Mouse (Mus musculus) thymus, postnatal 14 days (tissue): ENCODE measurements at regions not wholly inside any gene's neighbourhood (a gene's known extent, or its start where the extent isn't known, plus 50 kb on each side); places are given as distances from the start of the nearest gene placed in this dataset.

Source experiments
- DNase-seq: peaks from one replicate; pipeline ENCODE4 v3.0.0; 2021

GRCm38 (mm10) chr15:51104362-51104761 lies 2780.3 kb upstream of the Gm7489 start:
- DNase-seq = no peak

GRCm38 (mm10) chr15:51104796-51105195 lies 2779.9 kb upstream of the Gm7489 start:
- DNase-seq = no peak

- DNase-seq = no peak
These were observed 2779.2 kb upstream of the Gm7489 start for GRCm38 (mm10) chr15:51105359-51106008.

DNA sequence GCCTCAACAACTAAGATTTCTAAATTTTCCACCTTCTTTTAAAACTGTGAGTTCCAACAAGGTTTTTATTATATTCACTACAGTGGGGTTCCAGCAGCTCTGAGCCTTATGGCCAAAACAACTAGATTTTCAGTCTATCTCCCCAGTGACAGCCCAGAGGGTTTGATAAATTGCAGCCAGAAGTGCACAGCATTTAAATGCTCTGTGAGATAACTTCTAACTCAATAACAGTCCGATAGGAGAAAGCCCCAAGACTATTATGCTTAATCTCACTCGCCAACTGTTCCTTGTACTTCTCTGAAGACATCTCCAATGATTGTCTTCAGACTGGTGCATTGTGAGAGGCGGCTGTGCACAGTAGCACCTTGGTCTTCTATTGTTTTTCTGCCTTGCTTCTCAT lies 2774.5 kb upstream of the Gm7489 start:
- no peak for DNase-seq

GRCm38 (mm10) chr15:51125896-51126295 lies 2758.8 kb upstream of the Gm7489 start:
- no peak for DNase-seq

GRCm38 (mm10) chr15:51131017-51131416 lies 2753.7 kb upstream of the Gm7489 start:
- no peak for DNase-seq

DNA sequence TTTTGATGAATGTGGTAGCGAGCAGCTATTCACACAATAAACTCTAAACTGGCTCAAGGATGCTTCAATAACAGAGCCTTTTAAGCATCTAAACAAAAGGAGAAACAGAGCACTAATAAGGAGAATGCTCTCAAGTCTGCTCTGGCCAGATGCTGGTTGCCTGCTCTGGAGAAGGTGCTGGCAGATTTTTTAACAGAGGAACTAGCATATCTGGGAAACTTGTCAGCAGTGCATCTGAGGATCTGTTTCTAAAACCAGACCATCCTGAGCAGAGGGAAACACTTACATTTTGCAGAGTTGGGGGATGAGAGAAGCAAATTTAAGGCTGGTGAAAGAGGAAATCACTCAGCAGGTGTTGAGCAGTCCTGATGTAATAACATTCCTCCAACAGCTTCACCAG lies 2748.6 kb upstream of the Gm7489 start:
- no peak for DNase-seq

GRCm38 (mm10) chr15:51139507-51139906 lies 2745.2 kb upstream of the Gm7489 start:
- no peak for DNase-seq

GRCm38 (mm10) chr15:51173976-51174620 lies 2710.6 kb upstream of the Gm7489 start:
- DNase-seq = no peak

GRCm38 (mm10) chr15:51176466-51176865 lies 2708.2 kb upstream of the Gm7489 start:
- DNase-seq = no peak

- DNase-seq = no peak
These were observed 2695.6 kb upstream of the Gm7489 start for GRCm38 (mm10) chr15:51189134-51189533.

GRCm38 (mm10) chr15:51197466-51198158 lies 2687.1 kb upstream of the Gm7489 start:
- DNase-seq = no peak

DNA sequence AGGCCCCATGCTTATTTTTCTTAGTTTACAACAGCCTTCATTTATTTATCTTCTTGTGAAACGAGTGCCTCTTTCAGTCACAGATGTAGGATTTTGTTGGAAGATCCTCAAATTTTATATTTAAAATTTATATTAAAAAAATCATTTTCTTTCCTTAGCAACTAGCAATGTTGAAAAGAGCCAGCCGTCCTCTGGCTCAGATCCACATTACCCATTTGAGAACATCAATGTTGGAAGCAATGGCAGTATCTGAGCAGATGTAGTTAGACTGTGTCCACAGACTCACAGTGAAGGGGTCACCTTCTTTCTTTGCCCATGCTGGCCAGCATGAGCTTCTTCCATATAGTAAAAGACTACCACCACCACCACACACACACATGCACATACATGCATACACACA lies 2681.4 kb upstream of the Gm7489 start:
- DNase-seq = no peak

- DNase-seq = no peak
These were observed 2678.7 kb upstream of the Gm7489 start for GRCm38 (mm10) chr15:51206050-51206449.

DNA sequence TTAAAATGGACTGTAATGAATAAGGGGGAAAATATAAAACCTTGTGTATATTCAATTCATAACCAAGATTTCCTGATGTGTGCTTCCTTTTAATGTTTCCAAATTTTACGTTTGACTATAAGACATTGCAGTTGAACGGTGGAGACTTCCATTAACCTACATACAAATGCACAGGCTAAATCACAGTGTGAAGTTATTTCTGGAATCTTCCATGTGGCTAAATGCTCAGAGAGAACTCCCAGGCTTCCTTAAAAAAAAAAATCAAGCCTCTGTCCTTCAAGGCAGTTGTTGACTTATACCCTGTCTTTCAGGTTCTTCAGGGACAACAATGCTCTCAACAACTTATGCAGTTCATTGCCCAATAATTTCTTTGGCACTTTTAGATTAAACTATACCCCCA lies 2677.9 kb upstream of the Gm7489 start:
- DNase-seq = no peak

DNA sequence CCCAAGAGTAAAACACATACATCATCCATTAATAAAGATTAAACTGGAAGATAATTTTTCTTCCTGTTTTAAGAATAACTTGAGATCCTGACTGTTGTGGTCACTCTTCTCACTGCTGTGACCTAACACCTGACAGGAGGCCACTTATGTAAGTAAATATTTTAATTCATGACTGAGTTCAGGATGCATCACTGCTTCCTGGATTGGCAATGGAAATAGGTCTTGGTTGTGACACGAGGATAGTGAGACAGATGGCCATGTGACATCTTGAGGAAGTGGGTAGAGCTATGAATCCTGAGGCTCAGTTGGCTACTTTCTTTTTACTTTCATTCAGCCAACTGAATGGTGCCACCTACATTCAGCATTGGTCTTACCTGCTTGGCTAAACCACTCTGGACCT lies 2649.8 kb upstream of the Gm7489 start:
- no peak for DNase-seq

- DNase-seq = no peak
These were observed 2640.1 kb upstream of the Gm7489 start for GRCm38 (mm10) chr15:51244596-51244995.

DNA sequence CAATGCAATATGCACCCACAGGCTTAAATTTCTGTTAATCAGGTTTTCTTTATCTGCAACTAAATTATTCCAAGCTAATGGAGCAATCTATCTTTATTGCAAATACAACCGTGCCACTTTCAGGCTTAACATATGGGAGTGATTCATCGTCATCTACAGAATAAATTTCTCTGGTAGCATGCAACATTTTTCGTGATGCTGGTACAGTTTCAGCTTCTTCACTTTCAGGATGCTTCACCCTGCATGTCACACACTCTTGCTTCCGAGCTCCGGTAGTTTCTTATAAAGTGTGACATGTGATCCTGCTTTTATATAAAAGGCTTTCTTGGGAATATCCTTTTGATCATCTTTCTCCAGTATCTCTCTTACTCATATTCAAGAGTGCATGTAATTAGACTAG lies 2637.4 kb upstream of the Gm7489 start:
- no peak for DNase-seq

- DNase-seq = no peak
These were observed 2636.5 kb upstream of the Gm7489 start for GRCm38 (mm10) chr15:51248034-51248788.

- DNase-seq = no peak
These were observed 2636.0 kb upstream of the Gm7489 start for GRCm38 (mm10) chr15:51248789-51249040.

GRCm38 (mm10) chr15:51254143-51254542 lies 2630.6 kb upstream of the Gm7489 start:
- DNase-seq = no peak

DNA sequence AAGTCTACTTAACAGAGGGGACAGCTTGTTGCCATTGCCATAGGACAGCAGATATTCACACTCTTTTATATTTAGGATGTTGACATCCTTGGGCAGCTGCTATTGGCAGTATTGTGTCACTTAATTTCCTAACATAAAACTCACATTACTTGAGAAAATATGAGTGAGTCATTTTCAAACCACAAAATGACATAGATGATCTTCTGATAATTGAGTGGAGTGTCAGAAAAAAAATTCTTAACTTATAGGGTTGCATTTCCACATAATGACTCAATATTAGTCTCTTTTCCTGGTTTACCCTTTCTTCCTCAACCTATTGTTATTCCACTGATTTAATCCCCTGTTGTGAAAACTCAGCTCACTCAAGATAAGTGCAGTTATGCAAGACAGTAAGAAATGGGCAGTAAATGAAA lies 2629.5 kb upstream of the Gm7489 start:
- DNase-seq = no peak

- no peak for DNase-seq
These were observed 2628.0 kb upstream of the Gm7489 start for GRCm38 (mm10) chr15:51256681-51257080.
